ENCODE assay signal across 8 mouse cellular contexts in genomic region chr16:56075222-56076111, GRCm38 (mm10). TPM values are rescaled to one million over a fixed set of nuclear protein-coding genes. Genes with fewer than 3 reads are reported as not detected.
DNase-seq lines count a peak whose midpoint lies in the region; TF ChIP-seq lines count a peak whose summit lies in the region.

No protein-coding gene starts in this region.

- peak overlapping the region; percentile 99 for H3K27ac ChIP-seq in cortical plate, adult 2 months (ENCODE audit: insufficient read depth, low read length)
- H3K27ac ChIP-seq in left cerebral cortex, adult 2 months, result peak overlapping the region; percentile 98
- peak overlapping the region; percentile 54 for H3K27ac ChIP-seq in macrophage

- peak; percentile 40; the same call in 1 of the 2 replicates for TF ChIP-seq POLR2A in cortical plate, adult 2 months (IDR thresholded peaks at IDR 0.05; ENCODE audit: extremely low read depth, insufficient read depth, low read length)

- H3K4me1 ChIP-seq in cortical plate, adult 2 months (ENCODE audit: control insufficient read depth, insufficient read depth, low read length), result peaks cover 4% of the 10 kb centered on the region; the same call in 1 of the 2 replicates

- peaks cover 36% of the 10 kb centered on the region for H3K79me2 ChIP-seq in macrophage (ENCODE audit: inconsistent target)

- TF ChIP-seq CTCF in cortical plate, adult 2 months (IDR thresholded peaks at IDR 0.05; ENCODE audit: extremely low read depth, insufficient read depth, low read length), result no peak
- TF ChIP-seq CTCF in left cerebral cortex, adult 2 months (IDR thresholded peaks at IDR 0.05), result no peak

- intact Hi-C loops in left cerebral cortex, adult 2 months (cut with DNase I), result loop anchor here (2.0 kb wide), 1 partner anchor 45 kb away; no protein-coding TSS in a partner anchor

- peak; percentile 96 for DNase-seq in adipocyte (ENCODE audit: low spot score)
- peak; percentile 84 to 88 for DNase-seq in gastrocnemius, adult 8-10 months (ENCODE audit: low spot score in 2 of 2)
- peak; percentile 49 for DNase-seq in hindlimb bud, embryonic 11.5 days (ENCODE audit: extremely low spot score, low read depth, low spot score)
- peak; percentile 77 to 80 for DNase-seq in left cerebral cortex, adult 2 months (ENCODE audit: extremely low spot score in 1 of 2, low spot score in 2 of 2)
- peak; percentile 81 for DNase-seq in right cerebral cortex, adult 18-20 months
- peak; percentile 77 for DNase-seq in urinary bladder, adult 2 months (ENCODE audit: low spot score)

- no peaks in the 10 kb centered on the region for H3K36me3 ChIP-seq in macrophage (ENCODE audit: inconsistent target)

- H3K4me3 ChIP-seq in cortical plate, adult 2 months (ENCODE audit: insufficient read depth, low read length), result peak overlapping the region; percentile 100
- H3K4me3 ChIP-seq in left cerebral cortex, adult 2 months, result peak overlapping the region; percentile 90
- peak overlapping the region; percentile 81 for H3K4me3 ChIP-seq in macrophage (ENCODE audit: inconsistent target)

- WGBS in macrophage (ENCODE audit: missing documents), result under 1% methylated on average over 32 of the region's 66 CpGs

RNA-seq across cellular contexts. Expression of gene Senp7, which starts 27.3 kb away (rescaled TPM):
- 25.1 and 25.2 TPM in 2 replicates for polyA plus RNA-seq in cortical plate, adult 2 months (2012; rRNA removed)
- total RNA-seq in gastrocnemius, adult 8-10 months (2022), result 10 to 100 TPM in 1 of 4 experiments, 1 to 10 TPM in 3; 8.3 to 10.5 (median 9.3) TPM
- total RNA-seq in left cerebral cortex, adult 2 months (2021), result 10 to 100 TPM; 41.7 to 44.4 TPM
- total RNA-seq in macrophage (2018; cell fraction: chromatin; rRNA removed), result 100 to 1,000 TPM in 1 of 26 experiments, 10 to 100 TPM in 25; 10.4 to 111 (median 64.7) TPM
- total RNA-seq in macrophage (2018; cell fraction: cytosol; rRNA removed), result 10 to 100 TPM in 14 of 26 experiments, 1 to 10 TPM in 12; 4.4 to 14.9 (median 10.1) TPM
- 10 to 100 TPM; 13.0 to 92.4 (median 42.9) TPM for total RNA-seq in macrophage (2018; cell fraction: nucleus; rRNA removed)
- polyA plus RNA-seq in macrophage (2018), result 7.1 to 11.8 TPM (median 7.4 TPM) in 3 replicates
- 11.7 and 12.8 TPM in 2 replicates for polyA plus RNA-seq in urinary bladder, adult 2 months (2012; rRNA removed)

RNA-seq across cellular contexts. Expression of gene Trmt10c, which starts 37.8 kb away (rescaled TPM):
- polyA plus RNA-seq in cortical plate, adult 2 months (2012; rRNA removed), result 5.7 and 6.0 TPM in 2 replicates
- 1 to 10 TPM; 8.0 to 8.9 (median 8.4) TPM for total RNA-seq in gastrocnemius, adult 8-10 months (2022)
- total RNA-seq in left cerebral cortex, adult 2 months (2021), result 10 to 100 TPM in 1 of 2 experiments, 1 to 10 TPM in 1; 9.6 to 10.2 TPM
- total RNA-seq in macrophage (2018; cell fraction: chromatin; rRNA removed), result 10 to 100 TPM in 7 of 26 experiments, 1 to 10 TPM in 19; 1.2 to 17.7 (median 5.6) TPM
- total RNA-seq in macrophage (2018; cell fraction: cytosol; rRNA removed), result 10 to 100 TPM in 14 of 26 experiments, 1 to 10 TPM in 12; 4.6 to 15.8 (median 11.6) TPM
- 10 to 100 TPM in 8 of 26 experiments, 1 to 10 TPM in 18; 2.3 to 24.0 (median 6.9) TPM for total RNA-seq in macrophage (2018; cell fraction: nucleus; rRNA removed)
- 10.5 to 28.3 TPM (median 22.9 TPM) in 3 replicates for polyA plus RNA-seq in macrophage (2018)
- 8.6 and 9.1 TPM in 2 replicates for polyA plus RNA-seq in urinary bladder, adult 2 months (2012; rRNA removed)

RNA-seq across cellular contexts. Expression of gene Pcnp, which starts 45.9 kb away (rescaled TPM):
- polyA plus RNA-seq in cortical plate, adult 2 months (2012; rRNA removed), result 129 and 130 TPM in 2 replicates
- total RNA-seq in gastrocnemius, adult 8-10 months (2022), result 10 to 100 TPM; 54.8 to 66.4 (median 63.5) TPM
- total RNA-seq in left cerebral cortex, adult 2 months (2021), result 100 to 1,000 TPM; 164 to 167 TPM
- total RNA-seq in macrophage (2018; cell fraction: chromatin; rRNA removed), result 100 to 1,000 TPM in 22 of 26 experiments, 10 to 100 TPM in 4; 97.1 to 205 (median 135) TPM
- 10 to 100 TPM; 57.6 to 79.0 (median 68.4) TPM for total RNA-seq in macrophage (2018; cell fraction: cytosol; rRNA removed)
- 100 to 1,000 TPM in 20 of 26 experiments, 10 to 100 TPM in 6; 74.7 to 214 (median 138) TPM for total RNA-seq in macrophage (2018; cell fraction: nucleus; rRNA removed)
- 64.9 to 123 TPM (median 77.1 TPM) in 3 replicates for polyA plus RNA-seq in macrophage (2018)
- 79.2 and 94.9 TPM in 2 replicates for polyA plus RNA-seq in urinary bladder, adult 2 months (2012; rRNA removed)

Comparison
In these comparisons a context has a peak if more than half of its experiments do, and no peak if none do; other contexts are left out.
1. Peak in every context shown above with its lines: DNase-seq, H3K4me3 ChIP-seq and H3K27ac ChIP-seq.